Mouse (Mus musculus): ENCODE measurements around the gene Itgb3. TPM values are rescaled to one million over a fixed set of nuclear protein-coding genes. Genes with fewer than 3 reads are reported as not detected.
A peak's percentile ranks its signal among the peaks of the same experiment; 100 is the strongest.

Itgb3 gene
- polyA plus RNA-seq, 1 experiment = 181 TPM

DNA sequence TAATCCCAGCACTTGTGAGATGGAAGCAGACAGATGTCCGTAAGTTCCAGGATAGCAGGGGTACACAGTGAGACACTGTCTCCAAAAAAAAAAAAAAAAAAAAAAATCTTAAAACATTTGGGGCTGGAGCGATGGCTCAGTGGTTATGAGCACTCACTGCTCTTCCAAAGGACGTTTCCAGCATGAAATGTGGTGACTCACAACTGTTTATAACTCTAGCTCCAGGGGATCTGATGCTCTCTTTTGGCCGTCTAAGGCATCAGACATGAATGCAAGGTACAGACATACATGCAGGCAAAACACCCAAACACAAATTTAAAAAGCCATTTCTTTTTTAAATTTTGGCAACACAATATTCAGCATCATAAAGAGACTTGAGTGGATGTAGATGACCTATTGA is 65.6 kb downstream of the Itgb3 start:
- Histone ChIP-seq H3K4me1 (peaks cover 73% of the 10 kb centered on the region), H3K27me3 (replicated peaks) (no peaks in the 10 kb centered on the region)
- TF ChIP-seq GATA1 (IDR thresholded peaks at IDR 0.05; ENCODE audit: borderline replicate concordance, low read length) = no peak
- no peak for TF ChIP-seq FLI1 (IDR thresholded peaks at IDR 0.05; ENCODE audit: low read length)

DNA sequence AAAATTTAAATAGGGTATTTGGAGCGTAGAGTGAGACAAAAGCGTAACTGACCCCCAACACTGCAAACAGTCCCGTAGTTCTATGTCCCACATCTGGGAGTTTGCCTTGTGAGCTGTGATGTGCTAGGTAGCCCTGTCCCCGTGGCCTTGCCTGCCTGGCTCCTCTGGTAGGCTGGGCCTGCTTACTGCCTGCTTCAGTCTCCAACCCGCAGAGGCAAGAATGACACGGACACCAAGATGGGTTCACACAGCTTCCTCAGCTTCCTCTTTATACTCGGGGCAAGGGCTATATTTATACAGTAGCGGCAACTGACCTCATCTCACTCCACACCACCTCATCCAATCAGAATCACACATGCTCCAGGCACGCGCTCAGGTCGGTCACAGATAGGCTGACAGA is 67.0 kb downstream of the Itgb3 start:
- H3K36me3 ChIP-seq (replicated peaks; ENCODE audit: low read length) = peaks cover 48% of the 10 kb centered on the region
- no peak overlapping the region for H3K4me3 ChIP-seq (replicated peaks)
- H3K4me1 ChIP-seq = peaks cover 60% of the 10 kb centered on the region
- no peaks in the 10 kb centered on the region for H3K27me3 ChIP-seq (replicated peaks)
- no peaks in the 10 kb centered on the region for H3K9me3 ChIP-seq
- TF ChIP-seq GATA1 (IDR thresholded peaks at IDR 0.05; ENCODE audit: borderline replicate concordance, low read length) (no peak), FLI1 (IDR thresholded peaks at IDR 0.05; ENCODE audit: low read length) (no peak)

More for the DNA sequence above, 65.6 kb downstream of the Itgb3 start:
- Histone ChIP-seq H3K4me3 (replicated peaks) (no peak overlapping the region), H3K9me3 (no peaks in the 10 kb centered on the region), H3K36me3 (replicated peaks; ENCODE audit: low read length) (peaks cover 62% of the 10 kb centered on the region)

DNA sequence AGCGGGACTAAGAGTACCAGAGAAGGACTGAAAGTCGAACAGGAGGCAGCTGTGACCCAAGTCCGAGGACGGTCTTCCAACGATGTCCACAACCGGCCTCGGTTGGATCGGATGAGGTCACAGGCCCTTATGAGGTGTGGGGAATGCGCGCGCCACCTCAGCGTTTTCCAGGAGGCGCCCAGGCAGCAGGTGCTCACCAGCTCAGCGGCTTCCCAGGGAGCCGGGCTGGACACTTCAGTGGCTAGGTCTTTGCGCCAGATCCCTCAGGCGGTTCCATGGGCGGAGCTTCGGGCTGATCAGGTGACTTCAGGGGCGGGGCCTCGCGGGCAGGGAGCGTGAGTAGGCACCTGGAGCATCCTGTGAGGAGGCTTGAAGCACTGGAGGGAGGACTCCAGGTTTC is 77.7 kb downstream of the Itgb3 start, which contains the start of gene Gm11639:
TSS of gene Gm11639 (plus strand) at position 160 of the 400 bp plus-strand sequence.
- TF ChIP-seq FLI1 (IDR thresholded peaks at IDR 0.05; ENCODE audit: low read length) = no peak
- no peak for TF ChIP-seq GATA1 (IDR thresholded peaks at IDR 0.05; ENCODE audit: borderline replicate concordance, low read length)
- peak within 1 kb of the TSS; percentile 79 for H3K4me3 ChIP-seq (replicated peaks)
- H3K27me3 ChIP-seq (replicated peaks) = peaks cover 6% of the 10 kb centered on the region
- H3K4me1 ChIP-seq = peaks cover 11% of the 10 kb centered on the region
- H3K36me3 ChIP-seq (replicated peaks; ENCODE audit: low read length) = no peaks in the 10 kb centered on the region
- no peaks in the 10 kb centered on the region for H3K9me3 ChIP-seq

DNA sequence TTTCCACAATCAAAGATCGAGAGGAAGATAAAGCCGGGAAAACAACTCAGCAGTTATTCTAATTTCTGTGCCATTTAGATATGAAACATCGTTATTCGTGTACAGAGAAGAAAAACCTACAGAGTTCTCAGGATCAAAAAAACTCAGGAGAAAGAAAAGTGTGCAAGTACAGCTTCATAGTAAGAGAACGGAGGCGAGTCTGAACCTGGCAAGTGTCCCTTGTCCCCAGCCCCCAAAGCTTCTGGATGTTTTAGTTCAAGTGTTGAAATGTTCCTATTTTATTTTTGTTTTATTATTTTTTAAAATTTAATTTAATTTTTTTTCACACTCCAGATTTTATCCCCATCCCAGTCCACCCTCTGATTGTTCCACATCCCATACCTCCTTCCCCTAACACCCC is 85.4 kb downstream of the Itgb3 start:
- peaks cover 8% of the 10 kb centered on the region; the same call in 1 of the 2 replicates for H3K4me1 ChIP-seq
- H3K9me3 ChIP-seq = peaks cover 4% of the 10 kb centered on the region
- H3K4me3 ChIP-seq (replicated peaks) = no peak overlapping the region
- peaks cover 3% of the 10 kb centered on the region for H3K27me3 ChIP-seq (replicated peaks)
- TF ChIP-seq GATA1 (IDR thresholded peaks at IDR 0.05; ENCODE audit: borderline replicate concordance, low read length) (no peak), FLI1 (IDR thresholded peaks at IDR 0.05; ENCODE audit: low read length) (no peak)
- H3K36me3 ChIP-seq (replicated peaks; ENCODE audit: low read length) = no peaks in the 10 kb centered on the region

DNA sequence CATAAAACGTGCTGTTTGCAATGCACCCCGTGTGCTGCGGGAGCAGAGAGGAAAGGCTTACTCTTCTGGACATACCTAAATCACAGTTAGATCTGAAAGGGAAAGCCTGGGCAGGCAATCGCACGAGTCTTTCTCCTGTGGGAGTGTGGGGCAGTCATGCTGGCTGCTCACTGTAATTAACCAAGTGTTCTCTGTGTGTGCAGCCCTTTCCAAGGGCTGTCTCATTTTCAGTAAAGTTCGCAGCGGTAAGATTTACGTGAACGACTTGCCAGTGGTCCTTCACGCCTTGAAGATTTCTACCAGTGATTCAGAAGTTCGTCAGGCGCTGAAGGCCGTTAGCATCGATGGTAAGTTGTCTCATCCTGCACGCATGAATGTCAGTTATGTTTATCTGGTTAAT is 96.3 kb downstream of the Itgb3 start:
- Histone ChIP-seq H3K4me1 (no peaks in the 10 kb centered on the region), H3K9me3 (no peaks in the 10 kb centered on the region), H3K27me3 (replicated peaks) (no peaks in the 10 kb centered on the region), H3K4me3 (replicated peaks) (no peak overlapping the region), H3K36me3 (replicated peaks; ENCODE audit: low read length) (no peaks in the 10 kb centered on the region)
- TF ChIP-seq GATA1 (IDR thresholded peaks at IDR 0.05; ENCODE audit: borderline replicate concordance, low read length) = no peak

DNA sequence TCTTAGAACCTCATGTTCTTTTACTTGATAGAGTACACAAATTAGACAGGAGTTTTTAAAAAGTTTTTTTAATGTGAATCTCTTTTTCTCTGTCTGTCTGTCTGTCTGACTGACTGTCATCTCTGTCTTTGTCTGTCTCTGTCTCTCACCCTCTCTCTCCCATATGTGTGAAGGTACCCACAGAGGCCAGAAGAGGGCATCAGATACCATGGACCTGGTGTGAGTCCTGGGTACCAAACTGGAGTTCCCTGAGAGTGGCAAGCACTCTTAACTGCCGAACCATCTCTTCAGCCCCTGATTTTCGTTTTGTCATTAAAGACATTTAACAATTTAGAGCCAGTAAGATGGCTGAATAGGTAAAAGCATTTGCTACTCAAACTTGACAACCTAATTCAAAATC is 99.3 kb downstream of the Itgb3 start:
- Histone ChIP-seq H3K36me3 (replicated peaks; ENCODE audit: low read length) (no peaks in the 10 kb centered on the region), H3K27me3 (replicated peaks) (peaks cover 4% of the 10 kb centered on the region), H3K9me3 (no peaks in the 10 kb centered on the region), H3K4me1 (no peaks in the 10 kb centered on the region), H3K4me3 (replicated peaks) (no peak overlapping the region)
- TF ChIP-seq GATA1 (IDR thresholded peaks at IDR 0.05; ENCODE audit: borderline replicate concordance, low read length) = no peak
- TF ChIP-seq FLI1 (IDR thresholded peaks at IDR 0.05; ENCODE audit: low read length) = no peak

Other genes starting within 250 kb of the Itgb3 start
- gene Kansl1, start 139.1 kb upstream of the Itgb3 start, polyA plus RNA-seq (2012; ENCODE audit: insufficient read depth, low replicate concordance) = 67.1 and 120 TPM in 2 replicates
- gene Cdc27, start 57.4 kb upstream of the Itgb3 start, polyA plus RNA-seq (2012; ENCODE audit: insufficient read depth, low replicate concordance) = 2.5 TPM in 1 of 2 replicates, not detected in the other
- 0.86 TPM in 1 of 2 replicates, not detected in the other for gene Myl4, start 57.3 kb upstream of the Itgb3 start, polyA plus RNA-seq (2012; ENCODE audit: insufficient read depth, low replicate concordance)
- gene Gm11639, start 77.7 kb downstream of the Itgb3 start, polyA plus RNA-seq (2012; ENCODE audit: insufficient read depth, low replicate concordance) = not detected in 2 replicates

Measured in megakaryocyte, embryonic 14.5 days (primary cell).